Mouse (Mus musculus) liver, embryonic 11.5 days (tissue): ENCODE measurements at regions not wholly inside any gene's neighbourhood (a gene's known extent, or its start where the extent isn't known, plus 50 kb on each side); places are given as distances from the start of the nearest gene placed in this dataset.

ENCODE experiments used
- ATAC-seq: fragments of 200-750 bp; cut with Nextera tagmentation; replicated peaks from 2 replicates; pipeline ENCODE4 v1.8.0; 2017; ENCODE audit warnings: moderate number of reproducible peaks, mild to moderate bottlenecking, moderate TSS enrichment, moderate library complexity; ENCODE audit not compliant: low FRiP score
- DNase-seq: peaks from one replicate; pipeline ENCODE4 v3.0.0-alpha.2; 2017; ENCODE audit warnings: low spot score
- H3K27ac ChIP-seq: fragments of 300-500 bp; sonication (generic); 2 replicates; pipeline ENCODE4 v1.5.1; 2014; ENCODE audit warnings: mild to moderate bottlenecking, low read depth, low read length, control low read depth
- H3K27me3 ChIP-seq: fragments of 300-500 bp; sonication (generic); replicated peaks from 2 replicates; pipeline ENCODE4 v1.6.1; 2014; ENCODE audit warnings: low read length, mixed read lengths; ENCODE audit not compliant: control insufficient read depth, insufficient read depth
- H3K36me3 ChIP-seq: fragments of 300-500 bp; sonication (generic); 2 replicates; pipeline ENCODE4 v1.6.1; 2014; ENCODE audit warnings: mild to moderate bottlenecking, low read length, moderate library complexity, mixed read lengths; ENCODE audit not compliant: control insufficient read depth, insufficient read depth
- H3K4me1 ChIP-seq: fragments of 300-500 bp; sonication (generic); replicated peaks from 2 replicates; pipeline ENCODE4 v1.6.1; 2014; ENCODE audit warnings: low read length, mixed read lengths; ENCODE audit not compliant: control insufficient read depth, insufficient read depth
- H3K4me2 ChIP-seq: fragments of 300-500 bp; sonication (generic); 2 replicates; pipeline ENCODE4 v1.6.1; 2014; ENCODE audit warnings: mild to moderate bottlenecking, control low read depth, moderate library complexity
- H3K4me3 ChIP-seq: fragments of 300-500 bp; sonication (generic); 2 replicates; pipeline ENCODE4 v1.5.1; 2014; ENCODE audit warnings: low read depth, low read length, control low read depth
- H3K9ac ChIP-seq: fragments of 300-500 bp; sonication (generic); 2 replicates; pipeline ENCODE4 v1.6.1; 2014; ENCODE audit warnings: low read depth, low read length, control low read depth
- H3K9me3 ChIP-seq: fragments of 300-500 bp; sonication (generic); 2 replicates; pipeline ENCODE4 v1.6.1; 2016; ENCODE audit warnings: low read length, inconsistent platforms, mixed read lengths; ENCODE audit not compliant: control insufficient read depth
- WGBS: fragments of 180-500 bp; shearing (Covaris S2); extraction: QIAGEN DNeasy Blood & Tissue Kit; methylation state at CpG from one replicate; pipeline ENCODE4 v1.1.7; 2014; 5-methylcytosine and 5-hydroxymethylcytosine counted together

GRCm38 (mm10) chr19:54359731-54360130, 315.8 kb downstream of the Adra2a start:
- WGBS: 81% methylated on average over 7 of the region's 7 CpGs

DNA sequence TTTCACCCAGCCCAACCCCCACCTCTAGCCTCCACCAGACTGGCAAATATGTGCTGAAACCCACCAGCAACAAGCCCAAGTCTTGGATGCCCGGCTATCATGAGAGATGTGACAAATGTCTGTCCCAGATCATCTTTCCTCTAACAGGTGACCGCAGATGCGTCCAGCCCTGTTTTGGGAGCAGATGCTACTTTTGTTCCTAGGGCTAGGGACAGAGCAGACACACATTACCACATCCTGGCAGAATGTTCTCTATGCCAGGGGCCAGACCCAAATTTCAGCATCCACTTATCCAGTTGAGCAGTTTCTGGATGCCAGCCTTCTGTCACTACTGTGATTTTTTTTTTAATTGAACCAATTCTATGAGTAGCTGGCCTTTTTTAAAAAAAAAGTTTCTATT, 316.7 kb downstream of the Adra2a start:
- Histone ChIP-seq H3K9me3 (no peaks in the 10 kb centered on the region), H3K9ac (no peak overlapping the region), H3K36me3 (no peaks in the 10 kb centered on the region), H3K27me3 (no peaks in the 10 kb centered on the region), H3K4me3 (no peak overlapping the region), H3K27ac (no peak overlapping the region), H3K4me1 (no peaks in the 10 kb centered on the region), H3K4me2 (no peak overlapping the region)
- ATAC-seq (no peak), DNase-seq (no peak)
- WGBS: 83% methylated on average over 3 of the region's 3 CpGs

More at GRCm38 (mm10) chr19:54359731-54360130, 315.8 kb downstream of the Adra2a start:
- H3K4me3 ChIP-seq: no peak overlapping the region
- DNase-seq (no peak), ATAC-seq (no peak)
- no peaks in the 10 kb centered on the region for H3K27me3 ChIP-seq
- no peak overlapping the region for H3K27ac ChIP-seq
- no peak overlapping the region for H3K9ac ChIP-seq
- no peak overlapping the region for H3K4me2 ChIP-seq
- no peaks in the 10 kb centered on the region for H3K9me3 ChIP-seq
- H3K4me1 ChIP-seq: no peaks in the 10 kb centered on the region
- H3K36me3 ChIP-seq: no peaks in the 10 kb centered on the region

DNA sequence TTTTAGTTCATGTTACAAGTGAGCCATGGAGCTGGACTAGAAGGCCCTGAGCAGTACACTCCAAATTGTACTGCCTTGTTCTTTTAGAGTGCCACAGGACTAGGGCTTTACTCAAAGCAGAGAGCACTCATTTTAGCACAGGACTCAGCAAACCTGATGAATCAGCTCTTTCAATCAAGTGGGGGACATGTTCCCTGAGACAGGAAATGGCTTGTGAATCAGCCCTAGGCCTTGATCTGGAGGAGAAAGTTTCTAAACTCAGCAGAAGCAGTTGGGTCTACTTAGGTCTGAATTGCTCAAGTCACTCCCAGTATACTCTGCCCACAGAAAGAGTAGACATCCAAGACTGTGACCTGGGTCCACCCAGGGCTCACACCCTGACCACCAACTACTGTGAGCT, 341.1 kb downstream of the Adra2a start:
- H3K9me3 ChIP-seq: no peaks in the 10 kb centered on the region
- H3K27me3 ChIP-seq: no peaks in the 10 kb centered on the region
- ATAC-seq: no peak
- H3K27ac ChIP-seq: no peak overlapping the region
- H3K36me3 ChIP-seq: no peaks in the 10 kb centered on the region
- no peak for DNase-seq
- H3K4me3 ChIP-seq: no peak overlapping the region
- H3K4me1 ChIP-seq: no peaks in the 10 kb centered on the region
- H3K4me2 ChIP-seq: no peak overlapping the region
- H3K9ac ChIP-seq: no peak overlapping the region

GRCm38 (mm10) chr19:54391406-54391805, 347.5 kb downstream of the Adra2a start:
- Histone ChIP-seq H3K27ac (no peak overlapping the region), H3K4me3 (no peak overlapping the region), H3K4me1 (no peaks in the 10 kb centered on the region), H3K4me2 (no peak overlapping the region), H3K36me3 (no peaks in the 10 kb centered on the region), H3K27me3 (no peaks in the 10 kb centered on the region), H3K9me3 (no peaks in the 10 kb centered on the region), H3K9ac (no peak overlapping the region)
- 74% methylated on average over 6 of the region's 6 CpGs for WGBS
- no peak for DNase-seq
- no peak for ATAC-seq

DNA sequence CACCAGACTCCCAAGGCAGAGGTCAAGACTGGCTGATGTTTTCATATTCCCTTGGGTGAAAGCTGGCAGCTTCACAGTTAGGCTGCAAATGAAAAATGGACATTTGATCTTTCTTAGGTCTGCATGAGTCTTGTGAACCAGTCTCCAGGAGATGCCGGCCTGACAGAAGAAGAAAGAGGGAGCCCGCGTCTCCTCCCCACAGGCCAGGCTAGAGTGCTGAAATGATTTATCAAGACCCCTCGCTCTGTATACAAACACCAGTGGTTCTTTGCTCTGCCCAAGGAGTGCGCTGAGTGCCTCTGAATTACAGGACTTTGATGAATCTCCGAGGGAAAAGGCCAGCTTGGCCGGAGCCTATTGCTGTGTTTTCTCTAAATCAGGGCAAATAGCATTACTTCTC, 355.7 kb downstream of the Adra2a start:
- H3K36me3 ChIP-seq: no peaks in the 10 kb centered on the region
- no peak for ATAC-seq
- 48% methylated on average over 7 of the region's 7 CpGs for WGBS

GRCm38 (mm10) chr19:54407904-54408303, 364.0 kb downstream of the Adra2a start:
- no peaks in the 10 kb centered on the region for H3K36me3 ChIP-seq
- H3K9me3 ChIP-seq: no peaks in the 10 kb centered on the region
- no peak overlapping the region for H3K9ac ChIP-seq
- no peak for ATAC-seq
- 84% methylated on average over 4 of the region's 4 CpGs for WGBS
- DNase-seq: no peak
- no peak overlapping the region for H3K4me3 ChIP-seq
- no peak overlapping the region for H3K27ac ChIP-seq
- no peaks in the 10 kb centered on the region for H3K27me3 ChIP-seq
- no peaks in the 10 kb centered on the region for H3K4me1 ChIP-seq
- H3K4me2 ChIP-seq: no peak overlapping the region

More for the DNA sequence above, 355.7 kb downstream of the Adra2a start:
- no peak overlapping the region for H3K4me3 ChIP-seq
- no peak overlapping the region for H3K9ac ChIP-seq
- H3K9me3 ChIP-seq: no peaks in the 10 kb centered on the region
- no peak overlapping the region for H3K27ac ChIP-seq
- H3K4me1 ChIP-seq: no peaks in the 10 kb centered on the region
- DNase-seq: no peak
- no peaks in the 10 kb centered on the region for H3K27me3 ChIP-seq
- H3K4me2 ChIP-seq: no peak overlapping the region

GRCm38 (mm10) chr19:54429062-54429461, 385.1 kb downstream of the Adra2a start:
- no peaks in the 10 kb centered on the region for H3K36me3 ChIP-seq
- no peaks in the 10 kb centered on the region for H3K27me3 ChIP-seq
- WGBS: 59% methylated on average over 2 of the region's 2 CpGs
- DNase-seq (no peak), ATAC-seq (no peak)
- no peak overlapping the region for H3K4me2 ChIP-seq
- no peaks in the 10 kb centered on the region for H3K4me1 ChIP-seq
- no peak overlapping the region for H3K4me3 ChIP-seq
- 0 out of 2 replicates have a peak, but pooled peaks cover 2% of the 10 kb centered on the region for H3K9me3 ChIP-seq
- H3K27ac ChIP-seq: no peak overlapping the region
- no peak overlapping the region for H3K9ac ChIP-seq

DNA sequence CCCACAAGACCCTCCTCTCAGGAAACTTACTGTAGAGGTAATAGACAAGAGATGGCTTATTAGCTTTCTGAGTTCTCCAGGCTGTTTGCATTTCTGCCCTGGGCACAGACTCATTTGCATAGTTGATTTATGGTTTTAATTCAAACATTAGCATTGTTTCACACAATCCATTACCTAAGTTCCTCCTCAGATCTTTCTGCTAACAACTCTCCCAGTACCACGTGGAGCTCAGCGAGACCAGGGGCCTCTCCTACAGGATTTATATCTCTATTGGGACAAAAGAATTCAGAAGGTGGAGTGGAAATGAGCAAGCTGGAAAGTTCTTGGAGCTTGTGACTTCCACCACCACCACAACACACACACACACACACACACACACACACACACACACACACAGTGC, 396.8 kb downstream of the Adra2a start:
- WGBS: 58% methylated on average over 2 of the region's 2 CpGs
- ATAC-seq (no peak), DNase-seq (no peak)
- H3K4me1 ChIP-seq: no peaks in the 10 kb centered on the region
- H3K27ac ChIP-seq: no peak overlapping the region
- H3K4me3 ChIP-seq: no peak overlapping the region
- H3K9me3 ChIP-seq: no peaks in the 10 kb centered on the region
- H3K9ac ChIP-seq: no peak overlapping the region
- no peaks in the 10 kb centered on the region for H3K27me3 ChIP-seq
- no peak overlapping the region for H3K4me2 ChIP-seq
- H3K36me3 ChIP-seq: no peaks in the 10 kb centered on the region

DNA sequence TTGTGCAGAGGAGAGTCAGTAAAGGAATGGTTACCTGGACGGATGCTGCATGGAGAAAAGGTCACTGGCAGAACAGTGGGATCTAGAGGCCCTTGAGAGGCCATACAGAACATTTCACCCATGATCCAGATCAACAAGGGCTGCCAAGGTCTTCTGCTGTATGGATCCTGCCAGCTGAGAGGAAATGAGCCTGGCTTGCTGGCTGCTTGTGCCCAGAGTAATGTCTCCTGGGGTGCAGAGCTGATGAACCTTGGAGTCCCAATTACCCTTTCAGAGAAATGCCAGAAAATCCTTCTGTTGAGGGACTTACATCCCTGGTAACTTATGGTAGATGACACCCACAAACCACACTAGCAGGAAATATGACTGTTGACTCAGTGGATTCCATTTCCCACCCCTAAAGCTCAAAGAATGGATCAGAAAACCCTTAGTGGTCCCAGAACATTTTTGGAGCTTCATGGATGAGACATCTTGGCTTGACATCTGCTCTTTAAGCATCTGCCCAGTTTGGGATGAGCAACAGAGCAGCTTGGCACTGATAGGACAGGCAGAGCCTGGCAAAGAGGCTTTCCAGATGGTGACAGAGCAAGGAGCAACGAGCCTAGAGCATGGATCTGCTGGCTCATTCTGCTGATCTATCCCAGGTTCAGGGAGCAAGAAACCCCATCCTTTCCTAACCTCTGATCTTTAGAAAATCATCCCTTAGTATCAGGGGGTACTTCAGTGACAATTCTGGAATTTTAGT, 416.6 kb downstream of the Adra2a start:
- Histone ChIP-seq H3K27ac (no peak overlapping the region), H3K36me3 (no peaks in the 10 kb centered on the region), H3K4me1 (no peaks in the 10 kb centered on the region), H3K9me3 (no peaks in the 10 kb centered on the region), H3K4me2 (no peak overlapping the region), H3K4me3 (no peak overlapping the region), H3K27me3 (no peaks in the 10 kb centered on the region), H3K9ac (no peak overlapping the region)
- WGBS: 55% methylated on average over 2 of the region's 2 CpGs
- DNase-seq (no peak), ATAC-seq (no peak)
